In the genomic region with DNA sequence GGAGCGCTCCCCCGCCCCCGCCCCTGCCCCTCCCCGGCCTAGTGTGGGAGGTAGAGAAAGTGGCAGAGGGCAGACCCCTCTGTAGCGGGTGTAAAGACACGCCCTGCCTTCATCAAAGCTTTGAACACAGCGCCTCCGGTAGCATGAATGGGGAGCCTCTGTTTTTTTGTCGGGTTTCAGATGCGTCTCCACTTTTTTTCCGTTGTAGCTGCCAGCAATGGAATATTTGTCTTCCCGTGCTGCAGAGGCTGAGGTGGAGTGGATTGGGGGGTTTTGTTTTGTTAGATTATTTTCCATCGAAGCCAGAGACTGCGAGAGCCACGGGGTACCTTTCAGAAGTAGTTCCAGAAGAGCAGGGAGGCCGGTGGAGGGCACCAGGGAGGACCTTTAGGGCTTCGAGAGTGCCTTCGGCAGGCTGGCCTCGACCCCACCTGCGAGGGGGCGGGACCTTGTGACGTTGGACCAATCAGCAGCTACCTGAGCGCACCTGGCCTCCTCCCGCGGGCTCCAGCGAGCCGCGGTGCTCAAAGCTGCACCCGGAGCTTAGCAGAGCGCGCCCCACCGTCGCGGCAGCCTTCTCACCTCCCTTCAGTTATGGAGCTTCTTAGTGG, we compare ENCODE assay signal across 8 mouse cellular contexts. TPM values are rescaled to one million over a fixed set of nuclear protein-coding genes. Genes with fewer than 3 reads are reported as not detected.
A peak's percentile ranks its signal among the peaks of the same experiment; 100 is the strongest.
DNase-seq lines count a peak whose midpoint lies in the region; ATAC-seq lines count a peak whose summit lies in the region.

A gene (plus strand): TSS at position 527 of the 611 bp plus-strand sequence.

- no peaks in the 10 kb centered on the region for H3K36me3 ChIP-seq in forebrain, embryonic 11.5 days (ENCODE audit: control insufficient read depth, insufficient read depth, low read length)
- no peaks in the 10 kb centered on the region for H3K36me3 ChIP-seq in intestine, embryonic 16.5 days (ENCODE audit: control insufficient read depth, insufficient read depth, low read length)
- no peaks in the 10 kb centered on the region for H3K36me3 ChIP-seq in liver, embryonic 15.5 days (replicated peaks)
- H3K36me3 ChIP-seq in neural tube, embryonic 15.5 days, result no peaks in the 10 kb centered on the region

- H3K4me1 ChIP-seq in forebrain, embryonic 11.5 days (replicated peaks; ENCODE audit: control insufficient read depth, insufficient read depth, low read length), result peaks cover 17% of the 10 kb centered on the region
- peaks cover 30% of the 10 kb centered on the region for H3K4me1 ChIP-seq in intestine, embryonic 16.5 days (ENCODE audit: control insufficient read depth, insufficient read depth, low read length)
- peaks cover 10% of the 10 kb centered on the region for H3K4me1 ChIP-seq in liver, embryonic 15.5 days (replicated peaks)
- H3K4me1 ChIP-seq in neural tube, embryonic 15.5 days, result peaks cover 53% of the 10 kb centered on the region

- H3K9me3 ChIP-seq in forebrain, embryonic 11.5 days (ENCODE audit: control insufficient read depth, low read length), result no peaks in the 10 kb centered on the region
- no peaks in the 10 kb centered on the region for H3K9me3 ChIP-seq in intestine, embryonic 16.5 days (ENCODE audit: control insufficient read depth, low read length)
- H3K9me3 ChIP-seq in liver, embryonic 15.5 days (replicated peaks), result no peaks in the 10 kb centered on the region
- H3K9me3 ChIP-seq in neural tube, embryonic 15.5 days (replicated peaks), result no peaks in the 10 kb centered on the region

- no peak within 1 kb of the TSS for H3K27ac ChIP-seq in forebrain, embryonic 11.5 days (ENCODE audit: low read depth, low read length)
- peak within 1 kb of the TSS; percentile 73 for H3K27ac ChIP-seq in intestine, embryonic 16.5 days (ENCODE audit: low read length)
- no peak within 1 kb of the TSS for H3K27ac ChIP-seq in liver, embryonic 15.5 days (replicated peaks)
- peak within 1 kb of the TSS; percentile 43 for H3K27ac ChIP-seq in neural tube, embryonic 15.5 days (replicated peaks)

- WGBS in forebrain, embryonic 11.5 days, result under 1% methylated on average over 34 of the region's 34 CpGs
- WGBS in intestine, embryonic 16.5 days, result under 1% methylated on average over 34 of the region's 34 CpGs
- WGBS in liver, embryonic 15.5 days (ENCODE audit: insufficient replicate concordance), result 2% methylated on average over 34 of the region's 34 CpGs
- WGBS in neural tube, embryonic 15.5 days, result under 1% methylated on average over 34 of the region's 34 CpGs

- H3K27me3 ChIP-seq in forebrain, embryonic 11.5 days (ENCODE audit: control insufficient read depth, insufficient read depth, low read length), result peaks cover 51% of the 10 kb centered on the region
- H3K27me3 ChIP-seq in intestine, embryonic 16.5 days (replicated peaks; ENCODE audit: control insufficient read depth, insufficient read depth, low read length), result no peaks in the 10 kb centered on the region
- H3K27me3 ChIP-seq in liver, embryonic 15.5 days, result peaks cover 85% of the 10 kb centered on the region
- H3K27me3 ChIP-seq in neural tube, embryonic 15.5 days (replicated peaks), result peaks cover 42% of the 10 kb centered on the region

- peak; percentile 24 to 25 for DNase-seq in heart, adult 18-20 months
- DNase-seq in heart, postnatal 25 days (ENCODE audit: low spot score), result no peak
- peak; percentile 65 for DNase-seq in forebrain, embryonic 11.5 days (ENCODE audit: low spot score)
- DNase-seq in layer of hippocampus, adult 8-10 months (ENCODE audit: low spot score in 2 of 2), result no peak
- DNase-seq in layer of hippocampus, postnatal 14 days (ENCODE audit: low spot score in 2 of 2), result no peak

- peak within 1 kb of the TSS; percentile 48 for H3K4me2 ChIP-seq in forebrain, embryonic 11.5 days (ENCODE audit: low read depth, low read length, severe bottlenecking)
- peak within 1 kb of the TSS; percentile 82 for H3K4me2 ChIP-seq in intestine, embryonic 16.5 days (ENCODE audit: low read depth, low read length)
- peak within 1 kb of the TSS; percentile 46 for H3K4me2 ChIP-seq in liver, embryonic 15.5 days
- H3K4me2 ChIP-seq in neural tube, embryonic 15.5 days, result peak within 1 kb of the TSS; percentile 66

- H3K9ac ChIP-seq in forebrain, embryonic 11.5 days (ENCODE audit: low read length), result peak within 1 kb of the TSS; percentile 24
- H3K9ac ChIP-seq in intestine, embryonic 16.5 days (ENCODE audit: low read depth, low read length), result peak within 1 kb of the TSS; percentile 70
- no peak within 1 kb of the TSS for H3K9ac ChIP-seq in liver, embryonic 15.5 days
- peak within 1 kb of the TSS; percentile 31 for H3K9ac ChIP-seq in neural tube, embryonic 15.5 days (replicated peaks)

- peak within 1 kb of the TSS; percentile 33 for H3K4me3 ChIP-seq in forebrain, embryonic 11.5 days (ENCODE audit: low read depth, low read length)
- peak within 1 kb of the TSS; percentile 54 for H3K4me3 ChIP-seq in intestine, embryonic 16.5 days (ENCODE audit: low read length)
- H3K4me3 ChIP-seq in liver, embryonic 15.5 days (replicated peaks), result peak within 1 kb of the TSS; percentile 32
- peak within 1 kb of the TSS; percentile 38 for H3K4me3 ChIP-seq in neural tube, embryonic 15.5 days (replicated peaks)

- intact Hi-C loops in heart, postnatal 25 days (cut with DNase I), result no loop called here

- no peak for ATAC-seq in forebrain, embryonic 11.5 days (replicated peaks; ENCODE audit: low FRiP score)
- peak; percentile 84 for ATAC-seq in intestine, embryonic 16.5 days
- ATAC-seq in liver, embryonic 15.5 days (ENCODE audit: insufficient read depth), result no peak
- ATAC-seq in neural tube, embryonic 15.5 days (ENCODE audit: low FRiP score), result peak; percentile 63

RNA-seq across cellular contexts. Expression of the gene that starts here (rescaled TPM):
- total RNA-seq in heart, adult 18-20 months (2021), result under 1 TPM; 0.35 to 0.93 TPM
- 1 to 10 TPM; 1.3 to 1.6 TPM for total RNA-seq in heart, postnatal 25 days (2021)
- 3.8 and 4.8 TPM in 2 replicates for polyA plus RNA-seq in forebrain, embryonic 11.5 days (2014; fragmentation: Nextera tagmentation; extraction: Ambion mirVana)
- polyA plus RNA-seq in intestine, embryonic 16.5 days (2015; fragmentation: Nextera tagmentation; extraction: Ambion mirVana), result 11.5 and 12.5 TPM in 2 replicates
- polyA plus RNA-seq in liver, embryonic 15.5 days (2015; fragmentation: Nextera tagmentation; extraction: Ambion mirVana), result 1.3 and 1.4 TPM in 2 replicates
- polyA plus RNA-seq in neural tube, embryonic 15.5 days (2015; fragmentation: Nextera tagmentation; extraction: Ambion mirVana), result 8.5 and 13.7 TPM in 2 replicates
- under 1 TPM; 0.08 to 0.25 (median 0.20) TPM for total RNA-seq in layer of hippocampus, adult 8-10 months (2022)
- 1 to 10 TPM in 1 of 2 experiments, under 1 TPM in 1; 0.12 to 1.5 TPM for total RNA-seq in layer of hippocampus, postnatal 14 days (2021)

Comparison
In these comparisons a context has a peak if more than half of its experiments do, and no peak if none do; other contexts are left out.
1. Peak in DNase-seq in heart, adult 18-20 months; RNA of the gene not detected or under 1 TPM.
2. ATAC-seq: peak in intestine, embryonic 16.5 days (single experiment) and neural tube, embryonic 15.5 days (single experiment); none in forebrain, embryonic 11.5 days (single experiment) and liver, embryonic 15.5 days (single experiment).
3. H3K27ac ChIP-seq: peak in intestine, embryonic 16.5 days (single experiment) and neural tube, embryonic 15.5 days (single experiment); none in forebrain, embryonic 11.5 days (single experiment) and liver, embryonic 15.5 days (single experiment).
4. Peak in every context shown above with its lines, with median percentiles within 50 percentile points of each other: H3K4me2 ChIP-seq and H3K4me3 ChIP-seq.